Mouse (Mus musculus) megakaryocyte, embryonic 14.5 days (primary cell): ENCODE data around the gene Erlin1. TPM values are rescaled to one million over a fixed set of nuclear protein-coding genes. Genes with fewer than 3 reads are reported as not detected.
A peak's percentile ranks its signal among the peaks of the same experiment; 100 is the strongest.

ENCODE experiments used
- H3K27me3 ChIP-seq: replicated peaks from 2 replicates; pipeline ENCODE3; 2012; ENCODE audit warnings: inconsistent platforms
- H3K36me3 ChIP-seq: replicated peaks from 2 replicates; pipeline ENCODE3; 2012; ENCODE audit warnings: low read length, inconsistent platforms, mixed read lengths
- H3K4me1 ChIP-seq: 2 replicates; pipeline ENCODE4 v1.6.1; 2012; ENCODE audit warnings: inconsistent platforms
- H3K4me3 ChIP-seq: replicated peaks from 2 replicates; pipeline ENCODE3; 2012; ENCODE audit warnings: moderate library complexity, mild to moderate bottlenecking, inconsistent platforms
- H3K9me3 ChIP-seq: 2 replicates; pipeline ENCODE4 v1.6.1; 2012; ENCODE audit warnings: inconsistent platforms
- FLI1 ChIP-seq: IDR thresholded peaks from 2 replicates; pipeline ENCODE4 v1.6.1; 2012; ENCODE audit warnings: low read length, inconsistent platforms, mixed read lengths
- GATA1 ChIP-seq: IDR thresholded peaks from 3 replicates; pipeline ENCODE4 v1.6.1; 2012; ENCODE audit warnings: mixed read lengths, low read length, inconsistent platforms, borderline replicate concordance
- polyA plus RNA-seq: library from polyadenylated mRNA; stranded (reverse); fragments of >175 nt; gene quantifications from 2 replicates; pipeline ENCODE4 v1.2.3, GENCODE M21; 2012; ENCODE audit warnings: low replicate concordance; ENCODE audit not compliant: insufficient read depth

Gene Erlin1
- polyA plus RNA-seq, 1 experiment = 2.2 TPM

DNA sequence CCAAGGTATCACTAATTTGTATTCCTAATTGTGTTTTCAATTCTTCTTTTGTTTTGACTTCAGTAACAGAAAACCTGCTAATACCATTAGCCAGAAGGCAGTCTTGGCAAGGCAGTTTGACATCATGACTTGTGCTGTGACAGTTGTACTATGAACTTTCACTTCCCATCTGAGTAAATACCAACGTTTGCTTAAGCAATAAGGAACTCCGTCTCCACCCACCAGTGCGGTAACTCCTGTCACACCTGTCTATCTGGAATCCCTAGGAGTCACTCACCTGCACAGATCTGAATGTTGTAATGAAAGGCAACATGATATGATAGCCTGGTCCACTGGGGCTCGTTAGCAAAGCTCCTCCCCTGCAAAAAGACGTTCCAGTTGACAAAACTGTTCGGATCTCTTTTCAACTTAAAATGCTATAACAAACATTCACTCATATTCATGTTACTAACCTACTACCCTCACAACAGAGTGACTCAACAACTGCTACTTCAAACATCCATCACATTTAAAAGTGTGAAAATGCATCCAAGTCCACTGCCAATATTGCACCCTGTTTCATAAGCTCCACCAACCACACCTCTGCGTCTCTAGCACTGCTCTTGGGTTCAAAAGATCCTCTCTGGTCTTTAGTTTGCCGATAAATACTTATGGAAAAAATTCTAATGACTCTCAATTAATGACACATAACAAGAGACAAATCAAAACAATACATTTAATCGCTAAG lies 2.1 kb downstream of the Erlin1 start:
- Histone ChIP-seq H3K4me3 (peak overlapping the region; percentile 3), H3K27me3 (no peaks in the 10 kb centered on the region), H3K4me1 (peaks cover 39% of the 10 kb centered on the region), H3K9me3 (no peaks in the 10 kb centered on the region), H3K36me3 (peaks cover 52% of the 10 kb centered on the region)
- TF ChIP-seq FLI1 = no peak
- no peak for TF ChIP-seq GATA1

- Histone ChIP-seq H3K4me3 (no peak overlapping the region), H3K9me3 (no peaks in the 10 kb centered on the region), H3K4me1 (peaks cover 24% of the 10 kb centered on the region), H3K36me3 (peaks cover 62% of the 10 kb centered on the region), H3K27me3 (no peaks in the 10 kb centered on the region)
- TF ChIP-seq GATA1 = no peak
- TF ChIP-seq FLI1 = no peak
Observed at GRCm38 (mm10) chr19:44064734-44065133, 4.9 kb downstream of the Erlin1 start.

- no peak overlapping the region for H3K4me3 ChIP-seq
- TF ChIP-seq GATA1 (no peak), FLI1 (no peak)
- no peaks in the 10 kb centered on the region for H3K9me3 ChIP-seq
- H3K36me3 ChIP-seq = peaks cover 72% of the 10 kb centered on the region
- H3K4me1 ChIP-seq = peaks cover 16% of the 10 kb centered on the region
- H3K27me3 ChIP-seq = no peaks in the 10 kb centered on the region
Observed at GRCm38 (mm10) chr19:44063773-44064172, 5.8 kb downstream of the Erlin1 start.

- Histone ChIP-seq H3K9me3 (no peaks in the 10 kb centered on the region), H3K27me3 (no peaks in the 10 kb centered on the region), H3K4me1 (no peaks in the 10 kb centered on the region), H3K36me3 (peaks cover 88% of the 10 kb centered on the region), H3K4me3 (no peak overlapping the region)
- TF ChIP-seq FLI1 (no peak), GATA1 (no peak)
Observed at GRCm38 (mm10) chr19:44060226-44060625, 9.4 kb downstream of the Erlin1 start.

DNA sequence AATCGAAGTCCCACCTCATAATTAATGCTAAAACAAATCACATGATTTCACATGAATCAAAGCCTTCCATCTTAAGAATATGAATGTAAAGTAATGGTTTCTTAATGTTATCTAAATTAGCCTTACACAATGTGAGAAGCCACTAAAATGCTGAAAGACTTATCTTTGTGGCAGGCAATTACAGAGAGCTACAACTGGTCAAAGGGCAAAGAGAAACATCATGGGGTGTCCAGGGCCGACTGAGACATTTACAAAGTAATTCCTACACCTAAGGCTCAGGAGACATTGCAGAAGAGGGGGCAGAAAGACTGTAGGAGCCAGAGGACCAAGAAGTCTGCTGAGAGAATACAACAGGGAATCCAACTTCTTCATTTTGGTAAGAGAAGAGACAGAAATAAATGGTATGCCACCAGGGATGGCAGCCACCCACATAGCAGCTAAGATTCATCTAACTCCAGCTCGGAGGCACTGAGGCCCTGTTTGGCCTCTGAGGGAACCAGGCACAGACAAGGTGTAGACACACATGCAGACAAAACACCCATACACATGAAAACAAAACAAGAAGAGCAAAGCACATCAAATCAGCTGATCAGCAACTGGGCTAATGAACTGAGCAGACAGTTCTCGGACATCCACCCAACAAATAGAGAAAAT lies 14.3 kb downstream of the Erlin1 start:
- H3K27me3 ChIP-seq = no peaks in the 10 kb centered on the region
- no peaks in the 10 kb centered on the region for H3K9me3 ChIP-seq
- peaks cover 67% of the 10 kb centered on the region for H3K36me3 ChIP-seq
- no peak overlapping the region for H3K4me3 ChIP-seq
- TF ChIP-seq FLI1 (no peak), GATA1 (no peak)
- no peaks in the 10 kb centered on the region for H3K4me1 ChIP-seq

DNA sequence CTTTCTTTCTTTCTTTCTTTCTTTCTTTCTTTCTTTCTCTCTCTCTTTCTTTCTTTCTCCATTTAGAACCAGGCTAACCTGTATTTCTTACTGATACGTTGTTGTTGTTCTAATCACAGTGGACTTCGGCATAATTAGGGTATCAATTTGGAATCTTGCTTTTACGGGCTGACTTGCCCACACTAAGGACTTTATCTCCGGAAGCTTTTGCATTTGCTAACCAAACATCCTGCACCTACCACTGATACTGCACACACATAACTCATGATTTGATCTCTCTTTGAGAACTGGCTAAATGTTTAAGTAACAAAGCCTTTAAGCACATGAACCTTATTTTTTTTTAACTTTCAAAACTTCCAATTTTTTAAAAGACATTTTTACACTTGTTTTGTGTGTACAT lies 19.2 kb downstream of the Erlin1 start:
- Histone ChIP-seq H3K36me3 (peaks cover 49% of the 10 kb centered on the region), H3K27me3 (no peaks in the 10 kb centered on the region), H3K4me3 (no peak overlapping the region), H3K9me3 (no peaks in the 10 kb centered on the region), H3K4me1 (no peaks in the 10 kb centered on the region)
- TF ChIP-seq GATA1 (no peak), FLI1 (no peak)

GRCm38 (mm10) chr19:44049282-44049681 lies 20.3 kb downstream of the Erlin1 start:
- Histone ChIP-seq H3K4me1 (no peaks in the 10 kb centered on the region; the same call in 1 of the 2 replicates), H3K9me3 (no peaks in the 10 kb centered on the region), H3K27me3 (no peaks in the 10 kb centered on the region), H3K4me3 (no peak overlapping the region), H3K36me3 (peaks cover 55% of the 10 kb centered on the region)
- TF ChIP-seq GATA1 (no peak), FLI1 (no peak)

- H3K36me3 ChIP-seq = peaks cover 49% of the 10 kb centered on the region
- H3K27me3 ChIP-seq = no peaks in the 10 kb centered on the region
- H3K4me3 ChIP-seq = no peak overlapping the region
- peaks cover 10% of the 10 kb centered on the region for H3K4me1 ChIP-seq
- no peak for TF ChIP-seq FLI1
- TF ChIP-seq GATA1 = no peak
- H3K9me3 ChIP-seq = no peaks in the 10 kb centered on the region
Observed at GRCm38 (mm10) chr19:44045847-44046246, 23.7 kb downstream of the Erlin1 start.

DNA sequence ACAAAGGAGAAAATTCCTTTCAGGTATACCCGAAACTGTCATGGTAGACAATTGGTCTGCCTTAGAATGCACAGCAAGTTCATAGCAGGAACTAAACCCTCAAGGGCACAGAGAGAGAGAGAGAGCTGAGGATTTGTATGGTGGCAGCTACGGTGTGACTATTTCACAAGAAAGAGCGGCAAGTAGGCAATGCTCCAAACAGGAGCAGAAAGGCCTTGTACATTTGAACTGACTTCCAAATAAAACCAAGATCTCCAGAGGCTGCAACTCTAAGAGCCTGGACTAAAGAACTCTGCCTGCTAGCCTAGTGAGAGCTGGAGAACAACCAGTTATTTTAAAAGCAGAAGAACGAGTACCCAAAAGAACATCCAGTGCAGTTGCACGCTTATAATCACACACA lies 27.5 kb downstream of the Erlin1 start:
- Histone ChIP-seq H3K4me3 (no peak overlapping the region), H3K9me3 (no peaks in the 10 kb centered on the region), H3K4me1 (peaks cover 15% of the 10 kb centered on the region), H3K27me3 (no peaks in the 10 kb centered on the region), H3K36me3 (peaks cover 77% of the 10 kb centered on the region)
- TF ChIP-seq GATA1 (no peak), FLI1 (no peak)

- no peaks in the 10 kb centered on the region for H3K27me3 ChIP-seq
- peaks cover 48% of the 10 kb centered on the region for H3K36me3 ChIP-seq
- TF ChIP-seq GATA1 (no peak), FLI1 (no peak)
- H3K4me3 ChIP-seq = no peak overlapping the region
- no peaks in the 10 kb centered on the region for H3K9me3 ChIP-seq
- H3K4me1 ChIP-seq = peaks cover 4% of the 10 kb centered on the region; the same call in 1 of the 2 replicates
Observed at GRCm38 (mm10) chr19:44033396-44033795, 36.2 kb downstream of the Erlin1 start.
